In the genomic region with DNA sequence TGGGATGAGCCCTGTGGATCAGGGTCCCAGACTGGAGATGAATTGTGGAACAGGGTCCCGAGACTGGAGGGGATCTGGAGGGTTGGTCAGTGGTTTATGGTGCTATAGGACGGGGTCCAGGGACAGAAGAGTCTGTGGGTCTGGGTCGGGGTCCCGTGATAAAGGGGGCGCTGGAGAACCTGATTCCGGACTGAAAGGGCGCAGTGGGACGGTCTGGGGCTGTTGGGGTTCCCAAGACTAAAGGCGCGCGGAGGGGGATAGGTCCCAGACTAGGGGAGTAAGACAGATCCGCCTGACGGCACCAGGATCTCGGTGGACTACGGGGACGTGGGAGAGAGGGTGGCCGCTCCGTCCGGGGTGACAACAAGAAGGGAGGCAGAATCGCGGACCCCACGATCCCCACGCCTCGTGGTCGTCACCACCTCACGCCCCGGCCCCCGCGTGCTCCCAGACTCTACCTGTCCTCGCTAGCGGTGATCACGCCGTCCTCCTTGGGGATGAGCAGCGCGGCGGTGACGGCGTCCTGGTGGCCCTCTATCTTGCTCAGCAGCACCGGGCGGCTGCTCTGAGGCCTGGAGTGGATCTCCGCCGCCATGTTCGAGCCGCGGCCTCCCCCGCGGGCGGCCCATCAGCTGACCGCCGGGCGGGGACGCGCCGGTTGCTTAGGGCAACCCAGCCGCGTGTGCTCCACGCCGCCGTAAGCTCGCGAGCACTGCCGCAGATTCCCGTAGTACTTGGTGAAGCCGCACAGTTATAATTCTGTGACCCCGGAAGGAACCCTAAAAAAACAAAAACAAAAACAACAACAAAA, we compare ENCODE assay signal across 8 mouse cellular contexts. TPM values are rescaled to one million over a fixed set of nuclear protein-coding genes. Genes with fewer than 3 reads are reported as not detected.
A peak's percentile ranks its signal among the peaks of the same experiment; 100 is the strongest.
DNase-seq lines count a peak whose midpoint lies in the region; ATAC-seq lines count a peak whose summit lies in the region.

No protein-coding gene starts in this region.

- peak; percentile 97 for ATAC-seq in hindbrain, embryonic 11.5 days (ENCODE audit: low FRiP score)

- WGBS in hindbrain, embryonic 11.5 days: under 1% methylated on average over 62 of the region's 65 CpGs

- no peaks in the 10 kb centered on the region for H3K36me3 ChIP-seq in hindbrain, embryonic 11.5 days (ENCODE audit: control insufficient read depth, insufficient read depth, low read length)

- DNase-seq in Muller cell, postnatal 12 days (ENCODE audit: inconsistent ontology term): peak; percentile 87
- DNase-seq in cerebellum, adult 9-10 months: peak; percentile 78
- peak; percentile 50 to 86 for DNase-seq in frontal cortex, adult 2 months (ENCODE audit: extremely low spot score in 1 of 2, low spot score in 1 of 2)
- peak; percentile 92 for DNase-seq in hindbrain, embryonic 11.5 days (ENCODE audit: low spot score)
- peak; percentile 76 to 84 for DNase-seq in layer of hippocampus, postnatal 10 days (ENCODE audit: low spot score in 2 of 2)
- DNase-seq in lung, postnatal 10 days: peak; percentile 86
- DNase-seq in ovary, postnatal 36 days (ENCODE audit: low spot score): peak; percentile 85
- peak; percentile 71 for DNase-seq in thymus, postnatal 14 days

- peak overlapping the region; percentile 66 for H3K4me2 ChIP-seq in hindbrain, embryonic 11.5 days (replicated peaks; ENCODE audit: low read depth, low read length)

- H3K27me3 ChIP-seq in hindbrain, embryonic 11.5 days (ENCODE audit: control insufficient read depth, insufficient read depth, low read length): no peaks in the 10 kb centered on the region

- H3K9ac ChIP-seq in hindbrain, embryonic 11.5 days (ENCODE audit: low read depth, low read length): peak overlapping the region; percentile 85

- peak overlapping the region; percentile 83 for H3K4me3 ChIP-seq in hindbrain, embryonic 11.5 days (ENCODE audit: low read depth, low read length)

- H3K4me1 ChIP-seq in hindbrain, embryonic 11.5 days (replicated peaks; ENCODE audit: control insufficient read depth, insufficient read depth, low read length): peaks cover 3% of the 10 kb centered on the region; the same call in 1 of the 2 replicates

- H3K27ac ChIP-seq in hindbrain, embryonic 11.5 days (ENCODE audit: low read depth, low read length): no peak overlapping the region

- no peaks in the 10 kb centered on the region for H3K9me3 ChIP-seq in hindbrain, embryonic 11.5 days (ENCODE audit: control insufficient read depth, low read length)

RNA-seq across cellular contexts. Expression of a gene that starts 14.5 kb away (rescaled TPM):
- 24.1 and 25.2 TPM in 2 replicates for polyA plus RNA-seq in frontal cortex, adult 2 months (2012; rRNA removed)
- 53.0 and 53.1 TPM in 2 replicates for polyA plus RNA-seq in hindbrain, embryonic 11.5 days (2014; fragmentation: Nextera tagmentation; extraction: Ambion mirVana)
- total RNA-seq in layer of hippocampus, postnatal 10 days (2021): 10 to 100 TPM; 21.8 to 22.5 TPM

RNA-seq across cellular contexts. Expression of a gene that starts 14.6 kb away (rescaled TPM):
- 26.7 and 34.3 TPM in 2 replicates for polyA plus RNA-seq in frontal cortex, adult 2 months (2012; rRNA removed)
- 52.1 and 52.6 TPM in 2 replicates for polyA plus RNA-seq in hindbrain, embryonic 11.5 days (2014; fragmentation: Nextera tagmentation; extraction: Ambion mirVana)
- total RNA-seq in layer of hippocampus, postnatal 10 days (2021): 10 to 100 TPM; 37.5 to 39.9 TPM
